Mouse (Mus musculus): ENCODE data around the gene Cfdp1. TPM values are rescaled to one million over a fixed set of nuclear protein-coding genes. Genes with fewer than 3 reads are reported as not detected.

The Cfdp1 gene
- polyA plus RNA-seq (2016; fragmentation: Nextera tagmentation; extraction: Ambion mirVana): 155 and 217 TPM in 2 replicates

DNA sequence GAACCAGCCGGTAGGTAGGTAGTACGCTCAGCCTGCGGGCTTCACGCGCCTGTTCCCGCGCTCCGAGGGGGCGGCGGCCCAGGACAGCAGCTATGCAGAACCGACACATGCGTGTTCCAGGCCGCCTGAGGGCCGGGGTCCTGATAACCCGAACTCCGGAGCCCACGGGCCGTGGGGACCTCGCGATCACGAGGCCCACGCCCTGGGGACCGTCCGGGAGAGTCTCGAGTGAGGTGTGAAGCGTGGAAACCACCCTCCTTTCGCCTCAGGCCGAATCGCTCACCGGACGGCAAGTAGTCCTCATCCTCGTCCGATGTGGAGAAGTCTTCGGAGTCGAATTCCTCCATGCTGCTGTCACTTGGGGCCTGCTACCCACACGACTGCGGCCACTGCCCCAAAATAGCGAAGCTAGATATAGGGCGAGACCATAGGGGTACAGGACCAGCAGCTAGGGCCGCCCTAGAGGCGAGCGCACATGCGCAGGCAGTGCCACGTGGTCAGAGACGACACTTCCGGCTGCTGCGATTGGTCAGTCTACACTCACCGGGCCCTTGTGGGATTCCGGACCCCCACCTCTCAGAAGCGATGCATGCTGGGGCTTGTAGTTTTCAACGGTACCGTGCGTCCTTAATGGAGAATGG lies at the start of gene Cfdp1:
TSS of gene Cfdp1 (minus strand) at position 431 of the 641 bp plus-strand sequence.
- Histone ChIP-seq H3K9me3 (no peaks in the 10 kb centered on the region), H3K36me3 (no peaks in the 10 kb centered on the region), H3K4me1 (peaks cover 12% of the 10 kb centered on the region), H3K4me3 (peak within 1 kb of the TSS; percentile 91), H3K27ac (peak within 1 kb of the TSS; percentile 90), H3K27me3 (ENCODE audit: insufficient read depth, poor library complexity, severe bottlenecking) (no peaks in the 10 kb centered on the region)
- under 1% methylated on average over 53 of the region's 53 CpGs for WGBS
- DNase-seq (ENCODE audit: low spot score): peak; percentile 99

DNA sequence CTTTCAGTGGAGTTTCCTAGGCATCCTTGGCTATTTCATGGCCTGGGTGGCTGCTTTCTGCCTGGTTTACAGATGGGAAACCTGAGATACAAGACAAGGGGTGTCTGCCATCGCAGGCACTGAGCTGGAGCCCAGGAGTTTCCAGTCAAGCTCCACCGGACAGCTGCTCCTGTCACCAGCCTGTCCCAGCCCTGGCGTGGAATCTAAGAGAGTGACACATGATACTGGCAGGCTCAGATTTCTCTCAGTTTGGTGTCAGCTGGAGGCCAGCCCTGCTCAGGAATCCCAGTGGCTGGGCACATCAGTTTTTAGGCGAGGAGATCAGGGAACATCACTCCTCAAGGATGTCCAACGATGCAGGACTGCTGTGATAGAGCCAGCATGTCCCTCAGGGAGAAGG lies 48.0 kb upstream of the Cfdp1 start:
- H3K4me1 ChIP-seq: peaks cover 14% of the 10 kb centered on the region
- H3K27me3 ChIP-seq (ENCODE audit: insufficient read depth, poor library complexity, severe bottlenecking): no peaks in the 10 kb centered on the region
- H3K4me3 ChIP-seq: no peak overlapping the region
- H3K9me3 ChIP-seq: no peaks in the 10 kb centered on the region
- H3K36me3 ChIP-seq: no peaks in the 10 kb centered on the region
- H3K27ac ChIP-seq: no peak overlapping the region
- WGBS: 16% methylated on average over 5 of the region's 5 CpGs
- DNase-seq (ENCODE audit: low spot score): no peak

DNA sequence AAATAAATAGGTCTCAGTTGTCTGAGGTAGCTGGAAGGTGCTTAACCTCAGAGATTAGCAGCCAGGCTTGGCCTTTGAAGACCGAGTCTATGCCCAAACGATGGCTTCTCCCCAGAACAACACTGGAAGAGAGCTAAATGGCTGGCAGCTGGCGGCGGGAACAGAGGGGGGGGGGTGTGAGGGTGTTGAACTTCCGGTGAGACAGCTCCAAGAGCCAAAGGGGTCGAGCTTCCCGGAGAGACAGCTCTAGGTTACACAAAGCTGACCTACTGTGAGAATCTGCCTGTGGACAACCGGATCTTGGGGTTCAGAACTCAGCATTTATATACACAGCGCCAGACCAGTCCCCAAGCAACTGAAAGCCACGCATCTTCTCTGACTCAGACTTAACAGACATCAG lies 44.5 kb upstream of the Cfdp1 start:
- WGBS: 36% methylated on average over 10 of the region's 10 CpGs

DNA sequence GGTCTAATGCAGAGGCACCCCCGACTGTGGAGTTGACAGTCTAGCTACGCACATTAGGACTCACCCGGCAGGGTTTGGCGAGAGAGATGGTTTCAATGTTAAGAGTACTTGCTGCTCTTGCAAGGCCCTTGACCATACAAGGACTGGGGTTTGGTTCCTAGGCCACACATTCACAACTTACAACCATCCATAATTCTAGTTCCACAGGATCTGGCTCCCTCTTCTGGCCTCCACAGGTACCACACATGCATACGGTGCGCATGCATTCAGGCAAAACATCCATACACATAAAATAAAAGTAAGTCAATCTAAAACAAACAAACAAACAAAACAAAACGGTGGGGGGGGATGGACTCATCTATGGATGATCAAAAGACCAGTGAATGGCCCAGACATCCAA lies 40.9 kb upstream of the Cfdp1 start:
- H3K4me1 ChIP-seq: peaks cover 18% of the 10 kb centered on the region
- H3K36me3 ChIP-seq: no peaks in the 10 kb centered on the region
- H3K27me3 ChIP-seq (ENCODE audit: insufficient read depth, poor library complexity, severe bottlenecking): peaks cover 27% of the 10 kb centered on the region
- H3K9me3 ChIP-seq: no peaks in the 10 kb centered on the region
- no peak overlapping the region for H3K27ac ChIP-seq
- 83% methylated on average over 7 of the region's 7 CpGs for WGBS
- no peak overlapping the region for H3K4me3 ChIP-seq
- DNase-seq (ENCODE audit: low spot score): no peak

More for the DNA sequence above, 44.5 kb upstream of the Cfdp1 start:
- no peak for DNase-seq (ENCODE audit: low spot score)
- Histone ChIP-seq H3K9me3 (no peaks in the 10 kb centered on the region), H3K4me1 (peaks cover 14% of the 10 kb centered on the region), H3K36me3 (no peaks in the 10 kb centered on the region), H3K27me3 (ENCODE audit: insufficient read depth, poor library complexity, severe bottlenecking) (no peaks in the 10 kb centered on the region; the same call in 1 of the 2 replicates), H3K4me3 (no peak overlapping the region), H3K27ac (no peak overlapping the region)

DNA sequence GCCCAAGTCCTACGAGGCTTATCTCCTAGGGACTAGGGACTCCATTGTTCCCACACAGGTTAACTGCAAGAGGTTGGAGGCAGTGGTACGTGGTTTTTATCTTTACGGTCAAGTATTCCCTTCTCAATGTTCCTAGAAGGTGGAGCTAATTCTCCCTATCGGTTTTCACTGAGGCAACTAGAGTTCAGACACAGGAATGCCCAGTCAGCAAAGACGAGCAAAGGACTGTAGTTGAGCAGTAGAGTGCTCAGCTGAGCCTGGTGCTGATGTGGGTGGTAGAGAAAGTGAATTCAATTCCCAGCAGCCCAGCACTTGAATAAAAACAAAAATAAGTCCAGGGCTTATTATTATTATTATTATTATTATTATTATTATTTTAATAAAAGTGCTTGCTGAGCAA lies 38.5 kb upstream of the Cfdp1 start:
- 52% methylated on average over 5 of the region's 5 CpGs for WGBS

DNA sequence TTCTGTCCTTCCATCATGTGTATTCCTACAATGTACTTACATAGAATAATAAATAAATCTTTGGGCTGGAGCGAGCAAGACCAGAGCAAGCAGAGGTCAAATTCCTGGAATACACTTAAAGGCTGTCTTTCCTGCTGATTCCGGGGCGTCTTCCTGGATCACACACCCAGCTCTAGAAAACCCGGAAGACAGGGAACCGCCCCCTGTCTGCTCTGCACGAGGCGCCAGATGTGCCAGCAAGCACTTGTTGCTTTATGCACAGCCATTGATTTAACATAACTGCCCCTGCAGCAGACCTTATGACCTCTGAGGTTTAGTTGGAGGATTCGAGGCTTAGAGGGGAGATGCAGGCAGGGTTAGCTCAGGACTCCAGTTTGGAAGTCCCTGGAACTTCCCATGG lies 37.9 kb upstream of the Cfdp1 start:
- Histone ChIP-seq H3K4me3 (no peak overlapping the region), H3K9me3 (no peaks in the 10 kb centered on the region), H3K27ac (no peak overlapping the region), H3K36me3 (no peaks in the 10 kb centered on the region), H3K4me1 (peaks cover 18% of the 10 kb centered on the region), H3K27me3 (ENCODE audit: insufficient read depth, poor library complexity, severe bottlenecking) (peaks cover 47% of the 10 kb centered on the region)
- no peak for DNase-seq (ENCODE audit: low spot score)
- WGBS: 28% methylated on average over 8 of the region's 8 CpGs

More for the DNA sequence above, 38.5 kb upstream of the Cfdp1 start:
- peaks cover 18% of the 10 kb centered on the region for H3K4me1 ChIP-seq
- no peaks in the 10 kb centered on the region for H3K36me3 ChIP-seq
- no peak for DNase-seq (ENCODE audit: low spot score)
- no peak overlapping the region for H3K27ac ChIP-seq
- H3K4me3 ChIP-seq: no peak overlapping the region
- H3K27me3 ChIP-seq (ENCODE audit: insufficient read depth, poor library complexity, severe bottlenecking): peaks cover 45% of the 10 kb centered on the region
- no peaks in the 10 kb centered on the region for H3K9me3 ChIP-seq

DNA sequence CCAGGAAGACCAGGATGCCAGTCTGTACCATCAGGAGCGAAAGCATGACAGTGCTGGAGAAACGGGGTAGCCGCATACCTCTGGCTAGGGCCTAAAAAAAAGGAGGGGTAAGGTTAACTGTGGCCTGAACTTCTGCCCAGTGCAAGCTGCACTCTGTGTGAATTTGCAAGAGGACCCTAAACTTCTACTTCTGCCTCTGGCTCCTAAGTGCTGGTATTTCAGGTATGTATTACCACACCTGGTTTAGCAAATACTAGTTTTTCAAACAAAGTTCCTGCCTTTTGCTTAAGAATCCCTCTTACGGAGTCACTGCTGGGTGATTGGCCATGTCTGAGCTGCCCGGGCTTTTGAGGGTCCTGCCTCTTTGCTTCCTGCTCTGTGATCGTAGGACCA lies 36.8 kb upstream of the Cfdp1 start:
- 59% methylated on average over 6 of the region's 6 CpGs for WGBS
- no peak for DNase-seq (ENCODE audit: low spot score)
- Histone ChIP-seq H3K27ac (no peak overlapping the region), H3K4me1 (peaks cover 18% of the 10 kb centered on the region), H3K36me3 (no peaks in the 10 kb centered on the region), H3K27me3 (ENCODE audit: insufficient read depth, poor library complexity, severe bottlenecking) (peaks cover 57% of the 10 kb centered on the region), H3K4me3 (peak overlapping the region; percentile 52; the same call in 1 of the 2 replicates), H3K9me3 (no peaks in the 10 kb centered on the region)

DNA sequence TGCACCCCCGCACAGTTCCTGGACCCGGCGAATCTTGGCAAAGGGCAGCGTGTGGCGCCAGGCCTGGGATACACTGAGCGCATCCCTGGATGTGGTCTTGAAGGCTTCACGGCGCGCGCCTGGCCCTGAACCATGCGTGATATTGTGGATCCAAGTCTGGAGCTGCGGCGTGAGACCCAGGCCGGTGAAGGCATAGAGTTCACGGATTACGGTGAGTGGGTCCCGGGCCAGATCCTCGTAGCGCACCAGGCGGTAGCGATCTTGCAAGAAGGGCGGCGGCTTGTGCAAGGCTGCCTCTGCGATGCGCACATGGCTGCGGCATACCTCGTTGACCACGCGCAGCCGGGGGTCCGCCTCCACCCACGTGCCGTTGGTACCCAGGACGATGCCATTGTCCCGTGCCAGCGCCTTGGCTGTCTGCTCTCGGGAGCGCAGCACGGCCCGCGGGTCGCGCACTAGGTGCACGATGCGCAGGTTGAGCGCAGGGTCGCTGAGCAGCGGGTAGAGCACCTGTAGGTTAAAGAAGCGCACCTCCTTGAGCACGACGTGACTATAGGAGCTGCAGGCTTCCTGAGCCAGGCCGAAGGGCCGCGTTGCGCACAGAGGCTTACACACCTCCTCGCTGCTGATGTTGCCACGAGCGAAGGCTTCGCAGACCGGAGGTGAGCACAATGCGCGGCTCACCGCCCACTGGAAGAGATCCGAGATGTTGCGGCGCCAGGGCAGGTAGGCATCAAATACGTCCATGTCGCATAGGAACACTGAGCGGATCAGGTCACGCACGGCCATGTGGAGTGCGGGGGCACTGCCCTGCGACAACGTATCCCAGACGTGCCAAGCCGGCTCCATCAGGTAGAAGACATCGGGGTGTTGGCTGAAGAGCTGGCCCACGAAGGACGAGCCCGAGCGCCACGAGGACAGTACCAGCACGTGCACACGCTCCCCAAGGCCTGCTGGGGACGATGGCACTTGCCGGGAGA lies 36.1 kb upstream of the Cfdp1 start:
- Histone ChIP-seq H3K9me3 (no peaks in the 10 kb centered on the region), H3K27ac (0 out of 2 replicates have a peak overlapping the region, but pooled peaks have one; percentile 36), H3K4me3 (peak overlapping the region; percentile 52), H3K27me3 (ENCODE audit: insufficient read depth, poor library complexity, severe bottlenecking) (peaks cover 57% of the 10 kb centered on the region), H3K4me1 (peaks cover 18% of the 10 kb centered on the region), H3K36me3 (no peaks in the 10 kb centered on the region)
- no peak for DNase-seq (ENCODE audit: low spot score)
- WGBS: 12% methylated on average over 86 of the region's 86 CpGs

DNA sequence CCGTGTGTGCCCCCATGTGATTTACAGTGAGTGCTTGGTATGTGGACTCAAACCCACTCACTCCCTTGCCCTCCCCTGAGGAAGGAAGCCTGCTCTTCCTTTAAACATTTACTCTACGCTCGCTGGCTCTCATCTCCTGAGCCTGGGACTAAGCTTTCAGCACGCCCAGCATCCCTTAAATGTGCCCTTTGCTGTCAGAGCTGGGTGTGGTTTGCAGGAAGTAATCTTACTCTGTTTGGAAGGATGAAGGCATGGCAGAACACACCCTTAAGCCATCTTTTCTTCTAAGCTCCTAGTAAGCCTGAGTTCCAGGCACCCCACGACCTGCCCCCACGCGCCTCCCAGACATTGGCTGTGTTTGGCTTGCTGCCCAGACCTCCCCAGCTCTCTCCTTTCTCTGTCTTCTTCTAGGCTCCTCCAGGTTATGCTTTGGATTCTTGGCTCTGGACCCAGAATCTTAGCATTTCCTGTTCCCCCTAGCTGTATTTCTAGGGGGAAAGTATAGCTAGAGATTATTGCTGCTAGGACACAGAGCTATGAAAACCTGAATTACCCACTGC lies 34.1 kb upstream of the Cfdp1 start:
- peaks cover 57% of the 10 kb centered on the region for H3K27me3 ChIP-seq (ENCODE audit: insufficient read depth, poor library complexity, severe bottlenecking)
- no peak for DNase-seq (ENCODE audit: low spot score)
- no peaks in the 10 kb centered on the region for H3K36me3 ChIP-seq
- H3K27ac ChIP-seq: no peak overlapping the region
- H3K9me3 ChIP-seq: no peaks in the 10 kb centered on the region
- H3K4me1 ChIP-seq: peaks cover 18% of the 10 kb centered on the region
- no peak overlapping the region for H3K4me3 ChIP-seq
- 51% methylated on average over 7 of the region's 7 CpGs for WGBS

DNA sequence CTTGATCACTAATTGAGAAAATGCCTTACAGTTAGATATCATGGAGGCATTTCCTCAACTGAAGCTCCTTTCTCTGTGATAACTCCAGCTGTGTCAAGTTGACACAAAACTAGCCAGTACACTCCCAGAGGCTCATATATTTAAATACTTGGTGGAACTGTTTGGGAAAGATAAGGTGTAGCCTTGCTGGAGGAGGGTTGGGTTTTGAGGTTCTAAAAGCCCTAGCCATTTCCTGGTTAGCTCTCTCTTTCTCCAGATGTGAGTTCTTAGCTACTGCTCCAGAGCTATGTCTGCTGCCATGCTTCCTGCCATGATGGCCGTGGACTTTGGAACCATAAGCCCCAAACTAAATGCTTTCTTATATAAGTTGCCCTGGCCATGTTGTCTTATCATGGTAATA lies 33.4 kb upstream of the Cfdp1 start:
- H3K9me3 ChIP-seq: no peaks in the 10 kb centered on the region
- H3K27ac ChIP-seq: no peak overlapping the region
- H3K4me1 ChIP-seq: peaks cover 18% of the 10 kb centered on the region
- H3K4me3 ChIP-seq: no peak overlapping the region
- no peaks in the 10 kb centered on the region for H3K36me3 ChIP-seq
- peaks cover 56% of the 10 kb centered on the region for H3K27me3 ChIP-seq (ENCODE audit: insufficient read depth, poor library complexity, severe bottlenecking)
- WGBS: 70% methylated on average over 1 of the region's 1 CpGs
- DNase-seq (ENCODE audit: low spot score): no peak

DNA sequence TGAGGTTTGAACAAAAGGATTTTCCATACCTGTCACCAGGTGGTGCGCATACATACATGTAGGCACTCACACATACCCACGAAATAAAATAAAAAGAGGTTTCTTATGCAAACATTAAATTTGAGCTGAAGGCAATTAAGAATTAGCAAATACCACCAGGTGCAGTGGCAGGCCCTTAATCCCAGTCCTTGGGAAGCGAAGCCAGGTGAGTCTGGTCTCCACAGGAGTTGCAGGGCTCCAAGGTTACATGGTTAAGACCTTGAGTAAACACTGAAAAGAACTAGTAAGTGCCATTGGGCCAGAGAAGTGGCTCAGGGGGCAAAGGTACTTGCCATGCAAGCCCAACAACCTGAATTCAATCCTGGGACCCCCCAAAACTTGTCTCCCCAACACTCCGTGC lies 29.5 kb upstream of the Cfdp1 start:
- H3K36me3 ChIP-seq: no peaks in the 10 kb centered on the region
- H3K27ac ChIP-seq: no peak overlapping the region
- DNase-seq (ENCODE audit: low spot score): no peak
- no peaks in the 10 kb centered on the region for H3K4me1 ChIP-seq
- WGBS: 79% methylated on average over 4 of the region's 4 CpGs
- H3K9me3 ChIP-seq: no peaks in the 10 kb centered on the region
- H3K4me3 ChIP-seq: no peak overlapping the region
- H3K27me3 ChIP-seq (ENCODE audit: insufficient read depth, poor library complexity, severe bottlenecking): peaks cover 20% of the 10 kb centered on the region

DNA sequence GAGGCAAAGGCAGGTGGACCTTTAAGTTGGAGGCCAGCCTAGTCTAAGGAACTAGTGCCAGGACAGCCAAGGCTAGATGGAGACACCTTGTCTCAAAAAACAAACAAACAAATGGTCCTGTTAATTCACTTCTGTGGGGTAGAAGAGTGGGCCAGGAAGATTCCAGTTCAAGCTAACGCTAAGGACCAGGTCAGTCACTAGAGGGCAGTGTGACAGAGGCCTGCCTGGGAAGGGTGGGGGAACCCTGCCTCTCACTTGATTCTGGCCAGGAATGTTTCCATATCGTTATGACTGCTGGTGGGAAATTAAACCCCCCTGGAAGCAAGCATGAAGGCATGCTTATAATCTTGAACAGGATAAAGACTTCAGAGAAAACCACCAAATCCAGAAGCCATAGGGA lies 27.5 kb upstream of the Cfdp1 start:
- H3K4me3 ChIP-seq: no peak overlapping the region
- H3K27ac ChIP-seq: no peak overlapping the region
- no peaks in the 10 kb centered on the region for H3K9me3 ChIP-seq
- no peaks in the 10 kb centered on the region for H3K4me1 ChIP-seq
- WGBS: 5% methylated on average over 2 of the region's 2 CpGs
- peaks cover 7% of the 10 kb centered on the region for H3K27me3 ChIP-seq (ENCODE audit: insufficient read depth, poor library complexity, severe bottlenecking)
- DNase-seq (ENCODE audit: low spot score): no peak
- no peaks in the 10 kb centered on the region for H3K36me3 ChIP-seq

DNA sequence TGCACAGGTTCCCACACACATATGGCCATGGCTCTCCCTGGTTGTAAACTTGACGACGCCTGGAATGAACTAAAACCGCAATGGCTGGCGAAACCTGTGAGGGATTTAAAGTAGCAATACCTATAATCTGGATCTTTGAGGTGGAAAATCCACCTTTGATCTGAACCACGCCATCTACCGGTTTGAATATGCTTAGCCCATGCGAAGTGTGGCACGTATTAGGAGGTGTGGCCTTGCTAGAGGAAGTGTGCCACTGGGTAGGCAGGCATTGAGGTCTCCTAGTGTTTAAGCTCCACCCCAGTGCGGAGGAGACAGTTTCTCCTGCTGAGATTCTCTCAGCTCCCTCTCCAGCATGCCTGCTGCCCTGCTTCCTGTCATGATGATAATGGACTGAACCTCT lies 23.6 kb upstream of the Cfdp1 start:
- Histone ChIP-seq H3K9me3 (no peaks in the 10 kb centered on the region), H3K27ac (no peak overlapping the region), H3K27me3 (ENCODE audit: insufficient read depth, poor library complexity, severe bottlenecking) (no peaks in the 10 kb centered on the region), H3K4me1 (peaks cover 8% of the 10 kb centered on the region; the same call in 1 of the 2 replicates), H3K36me3 (no peaks in the 10 kb centered on the region), H3K4me3 (no peak overlapping the region)
- DNase-seq (ENCODE audit: low spot score): no peak
- WGBS: 68% methylated on average over 9 of the region's 9 CpGs
